Mouse (Mus musculus) heart, postnatal 36 days (tissue): ENCODE data around the gene 2610528A11Rik. TPM values are rescaled to one million over a fixed set of nuclear protein-coding genes. Genes with fewer than 3 reads are reported as not detected.
"Not testable (repeated sequence)": the region's sequence is repeated elsewhere in the genome, so short reads cannot be mapped to it uniquely, and the experiment has no call there.

Experiments used
- DNase-seq, 2 experiments: peaks; one replicate each; pipeline ENCODE4 v3.0.0; 2021 to 2022
- intact Hi-C: fragments of 180-260 bp; cut with DNase I; formaldehyde crosslinking; loops from one replicate; pipeline ENCODE4 v1.15.1; 2025
- total RNA-seq, 2 experiments: library from RNA; stranded (reverse); gene quantifications; 2 replicates each; pipeline ENCODE4 v1.2.3; 2021

The 2610528A11Rik gene
- not detected for total RNA-seq

GRCm38 (mm10) chr14:37113922-37114321 is at the start of gene 2610528A11Rik:
Gene 2610528A11Rik, minus strand, starts transcription at chr14:37114022.
- no peak for DNase-seq
- intact Hi-C loops = no loop called here

DNA sequence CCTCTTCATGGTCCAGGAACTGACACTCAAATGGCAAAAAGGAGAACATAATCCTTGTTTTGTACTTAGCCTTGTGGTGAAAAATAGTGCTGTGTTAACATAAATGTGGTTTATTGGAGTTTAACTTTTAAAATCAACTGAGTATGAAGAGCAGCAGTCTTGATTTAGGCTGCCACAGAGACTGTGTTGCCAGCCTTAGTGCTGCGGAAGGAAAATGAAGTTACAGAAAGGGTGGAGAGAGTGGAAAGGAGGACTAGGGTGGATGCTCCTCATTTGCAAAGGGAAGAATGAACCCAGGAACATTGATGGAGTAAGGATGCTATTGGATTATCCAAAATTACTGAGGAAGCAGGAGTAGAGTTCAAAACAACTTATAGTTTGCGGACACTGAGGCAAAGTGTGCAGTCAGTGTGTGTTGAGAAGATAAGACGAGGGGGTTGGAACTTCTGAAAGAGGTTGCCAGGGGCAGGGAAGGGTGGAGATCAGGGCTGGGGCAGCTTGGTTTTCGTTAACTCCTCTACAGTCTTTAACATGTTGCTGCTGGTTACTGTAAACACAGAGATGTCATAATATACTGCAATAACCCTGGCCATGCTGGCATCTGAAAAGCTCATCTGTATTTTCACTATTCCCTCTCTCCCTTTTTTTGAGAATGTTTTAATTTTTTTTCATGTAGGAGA is 49.6 kb upstream of the 2610528A11Rik start:
- DNase-seq = no peak
- intact Hi-C loops = no loop called here

DNA sequence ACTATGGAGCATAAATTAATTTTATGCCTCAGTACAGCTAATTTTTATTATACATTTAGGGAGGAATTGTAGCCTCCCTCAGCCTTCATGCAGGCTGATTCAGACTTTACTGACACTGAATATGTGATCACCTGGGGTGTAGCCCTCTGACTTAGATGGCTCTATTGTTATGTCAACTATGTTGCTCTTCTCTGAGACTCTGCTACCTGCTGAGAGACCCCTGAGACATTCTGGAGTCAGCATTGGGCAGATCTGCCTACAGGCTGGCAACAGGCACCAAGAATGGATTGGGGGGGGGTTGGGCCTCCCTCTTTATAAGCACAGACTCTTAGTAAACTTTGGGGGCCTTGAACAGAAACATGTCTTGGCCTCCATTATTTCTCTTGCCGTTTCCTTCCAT is 40.6 kb upstream of the 2610528A11Rik start:
- intact Hi-C loops = no loop called here
- no peak for DNase-seq

- DNase-seq = no peak
- intact Hi-C loops = loop anchor here (10.0 kb wide), 1 partner anchor 274 kb away; no protein-coding TSS in a partner anchor
These were observed 25.4 kb upstream of the 2610528A11Rik start for GRCm38 (mm10) chr14:37139051-37139710.

- DNase-seq = not testable (repeated sequence)
- intact Hi-C loops = loop anchor here (10.0 kb wide), 1 partner anchor 273 kb away; no protein-coding TSS in a partner anchor
These were observed 23.8 kb upstream of the 2610528A11Rik start for GRCm38 (mm10) chr14:37137596-37137995.

DNA sequence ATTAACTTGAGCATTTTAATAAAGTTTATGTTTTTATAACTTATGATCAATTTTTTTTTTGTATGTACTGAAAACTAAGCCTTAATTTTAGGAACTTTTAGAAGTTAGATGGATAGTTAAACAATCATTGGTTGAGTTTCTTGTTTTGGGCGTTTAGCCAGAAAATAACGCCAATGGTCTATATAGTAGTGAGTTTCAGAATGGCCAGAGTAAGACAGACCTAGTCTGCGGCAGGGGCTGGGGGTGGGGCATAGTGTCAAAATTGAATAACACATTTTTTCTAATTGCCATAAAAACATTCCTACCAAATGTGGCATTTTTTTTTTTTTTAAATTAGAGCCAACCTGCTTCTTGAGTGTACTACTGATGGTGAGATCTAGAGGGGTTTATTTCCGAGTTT is 22.3 kb upstream of the 2610528A11Rik start:
- intact Hi-C loops = loop anchor here (10.0 kb wide), 1 partner anchor 271 kb away; no protein-coding TSS in a partner anchor
- DNase-seq = no peak

GRCm38 (mm10) chr14:37135671-37136070 is 21.8 kb upstream of the 2610528A11Rik start:
- intact Hi-C loops = loop anchor here (10.0 kb wide), 1 partner anchor 271 kb away; no protein-coding TSS in a partner anchor
- no peak for DNase-seq

DNA sequence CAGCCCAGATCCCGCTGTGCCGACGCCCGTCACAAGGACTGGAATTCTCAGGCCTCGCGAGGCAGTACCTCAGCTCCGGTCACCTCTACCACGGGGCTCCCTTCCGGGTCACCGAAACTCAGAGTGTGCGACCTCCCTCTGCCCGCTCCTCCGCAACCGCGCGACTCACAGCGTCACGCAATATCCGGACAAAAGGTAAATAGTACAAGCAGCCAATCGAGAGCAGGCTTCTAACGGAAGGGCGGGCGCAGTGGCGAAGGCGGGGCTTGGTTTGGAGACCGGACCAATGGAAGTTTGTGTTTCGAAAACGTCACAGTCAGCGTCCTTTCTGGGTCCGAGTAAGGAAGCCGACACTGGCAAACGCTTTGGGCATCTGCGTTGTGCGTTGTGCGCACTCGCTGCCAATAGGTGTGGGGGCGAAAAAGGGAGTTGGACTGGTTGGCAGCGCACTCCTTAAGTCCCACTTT is 21.3 kb upstream of the 2610528A11Rik start, which contains the start of gene Ghitm:
Gene Ghitm (minus strand): TSS at position 146 of the 467 bp plus-strand sequence.
- DNase-seq = peak; percentile 93 to 96
- intact Hi-C loops = loop anchor here (10.0 kb wide), 1 partner anchor 270 kb away; no protein-coding TSS in a partner anchor

- DNase-seq = no peak
- intact Hi-C loops = loop anchor here (5.0 to 10.0 kb wide), 2 partner anchors 167 to 270 kb away; partner anchors contain the start of gene Ccser2
These were observed 20.7 kb upstream of the 2610528A11Rik start for GRCm38 (mm10) chr14:37134304-37135126.

GRCm38 (mm10) chr14:37127652-37128051 is 13.8 kb upstream of the 2610528A11Rik start:
- intact Hi-C loops = loop anchor here (10.0 kb wide), 1 partner anchor 233 kb away; no protein-coding TSS in a partner anchor
- peak; percentile 18 to 31 for DNase-seq

GRCm38 (mm10) chr14:37119233-37119632 is 5.4 kb upstream of the 2610528A11Rik start:
- DNase-seq = no peak
- intact Hi-C loops = no loop called here

GRCm38 (mm10) chr14:37112931-37113330 is 891 bp downstream of the 2610528A11Rik start:
- intact Hi-C loops = no loop called here
- no peak for DNase-seq

DNA sequence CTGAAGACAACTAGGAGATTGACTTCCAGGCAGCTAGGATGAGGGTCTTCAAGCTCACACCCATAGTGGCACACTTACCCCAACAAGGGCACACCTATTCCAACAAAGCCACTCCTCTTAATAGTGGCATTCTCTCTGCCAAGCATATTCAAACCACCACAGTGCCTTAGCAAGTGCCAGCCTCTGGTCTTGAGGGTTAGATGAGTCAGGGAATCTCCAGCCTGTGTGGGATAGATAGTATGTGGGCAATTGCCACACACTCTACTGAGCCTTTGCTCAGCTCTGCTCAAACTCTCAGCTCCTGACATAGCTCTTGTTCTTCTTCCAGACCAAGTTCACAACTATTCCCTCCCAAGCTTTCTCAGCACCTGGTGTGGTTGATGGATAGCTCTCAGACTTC is 2.5 kb downstream of the 2610528A11Rik start:
- intact Hi-C loops = no loop called here
- no peak for DNase-seq

DNA sequence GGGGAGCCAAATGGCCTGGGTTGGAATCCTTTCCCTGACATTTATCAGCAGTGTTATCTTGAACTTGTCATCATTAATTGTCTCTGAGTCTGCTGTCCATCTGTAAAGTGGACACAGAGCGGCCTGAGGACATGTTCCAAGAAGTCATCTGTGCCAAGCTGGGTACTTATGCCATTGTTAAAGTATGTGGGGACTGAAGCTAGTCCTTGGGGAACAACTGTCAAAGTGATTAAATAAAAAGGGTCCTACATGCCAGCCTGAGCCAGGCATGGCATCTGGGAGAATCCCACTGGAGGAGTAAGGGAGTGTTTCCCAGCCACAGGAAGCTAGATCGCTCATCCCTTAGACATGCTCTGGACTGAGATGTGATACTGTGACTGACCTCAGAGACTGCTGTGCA is 3.4 kb downstream of the 2610528A11Rik start:
- intact Hi-C loops = no loop called here
- DNase-seq = no peak

- DNase-seq = no peak
- intact Hi-C loops = no loop called here
These were observed 3.8 kb downstream of the 2610528A11Rik start for GRCm38 (mm10) chr14:37109975-37110374.

DNA sequence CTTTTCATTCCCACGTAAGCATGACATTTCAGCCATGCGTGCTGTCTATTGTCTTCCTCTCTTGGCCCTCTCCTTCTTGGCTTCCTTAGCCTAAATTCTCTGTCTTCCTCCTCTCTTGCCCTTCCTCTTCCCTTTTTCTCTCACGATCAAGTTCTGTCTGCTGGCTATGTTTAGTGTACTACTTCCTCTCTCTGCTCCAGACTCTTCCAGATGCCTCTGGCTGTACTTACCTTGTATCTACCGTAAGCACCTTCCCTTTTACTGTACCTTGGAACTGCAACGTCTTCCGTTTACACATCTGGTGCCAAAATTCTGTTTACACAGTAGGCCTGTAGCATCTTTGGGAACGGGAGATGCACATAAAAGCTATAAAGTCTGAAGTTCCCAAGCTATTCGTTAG is 4.4 kb downstream of the 2610528A11Rik start:
- no peak for DNase-seq
- intact Hi-C loops = no loop called here

- no peak for DNase-seq
- intact Hi-C loops = no loop called here
These were observed 8.0 kb downstream of the 2610528A11Rik start for GRCm38 (mm10) chr14:37105846-37106245.

DNA sequence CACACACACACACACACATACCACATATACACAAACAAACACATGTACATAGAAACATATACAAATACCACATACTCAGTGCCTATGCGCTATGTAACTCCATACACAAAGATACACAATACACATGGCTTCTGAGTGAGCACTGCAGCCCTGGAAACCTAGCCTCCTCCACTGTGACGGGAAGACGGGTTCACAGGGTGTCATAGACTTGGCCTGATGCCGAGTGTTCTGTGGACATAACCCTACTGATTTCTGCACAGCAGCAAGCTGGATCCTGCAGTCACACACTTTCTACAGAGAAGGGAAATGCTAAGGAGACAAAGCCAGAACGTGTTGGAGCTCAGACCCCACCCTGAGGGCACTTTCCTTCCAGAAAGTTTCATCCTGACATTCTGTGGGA is 9.1 kb downstream of the 2610528A11Rik start:
- peak in 1 of 2 experiments; percentile 16 for DNase-seq
- intact Hi-C loops = no loop called here

DNA sequence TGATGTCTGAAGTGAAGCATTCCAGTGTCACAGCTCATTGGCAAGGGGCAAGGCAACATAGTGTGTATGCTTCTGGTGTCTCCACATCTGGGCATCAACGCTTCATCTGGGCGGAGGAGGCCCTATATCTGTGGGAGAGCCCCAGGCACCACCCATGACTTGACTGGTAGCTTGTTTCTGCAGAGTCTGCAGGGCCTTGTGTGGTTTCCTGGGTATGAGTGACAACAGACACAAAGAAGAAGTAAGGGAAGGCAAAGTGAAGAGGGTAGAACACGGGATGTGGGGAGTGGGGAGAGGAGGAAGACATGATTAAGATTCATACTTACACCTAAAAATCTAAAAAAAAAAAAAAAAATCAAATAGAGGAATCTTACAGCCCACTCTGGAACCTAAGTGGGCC is 11.3 kb downstream of the 2610528A11Rik start:
- DNase-seq = no peak
- intact Hi-C loops = no loop called here

DNA sequence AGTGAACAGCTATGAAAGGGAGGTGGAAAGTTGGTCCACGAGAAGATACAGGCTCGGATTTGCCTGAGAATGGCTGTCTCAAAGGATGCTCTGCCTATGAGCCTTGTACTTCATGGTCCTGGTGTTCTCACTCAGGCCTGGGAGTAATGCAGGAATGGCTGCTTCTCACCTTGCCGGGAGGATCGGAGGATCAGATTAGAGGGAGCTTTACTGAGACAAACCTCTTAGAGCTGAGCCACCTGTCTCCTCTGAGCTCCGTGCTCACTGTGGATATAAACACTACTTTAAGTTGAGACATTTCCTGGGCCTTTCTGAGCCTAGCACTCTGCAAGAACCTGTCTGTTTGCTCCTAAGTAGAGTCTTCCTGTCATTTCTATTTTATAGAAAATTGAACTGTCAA is 12.3 kb downstream of the 2610528A11Rik start:
- DNase-seq = no peak
- intact Hi-C loops = no loop called here
